In genomic region chr3:131609651-131610050, GRCm38 (mm10) we compare ENCODE assay signal across 19 mouse cellular contexts.
"Had no signal": no experiment of that assay in that cellular context is flagged by ENCODE, and none has a peak within 500 bp of the region (broad histone marks: within the 10 kb centered on the region; RNA-seq: fewer than 3 reads in every experiment).

No protein-coding gene starts in this region.

- H3K4me2 ChIP-seq: liver, embryonic 15.5 days; lung, embryonic 15.5 days; neural tube, embryonic 13.5 days; neural tube, embryonic 15.5 days had no signal

- H3K9ac ChIP-seq: liver, embryonic 15.5 days; lung, embryonic 15.5 days; neural tube, embryonic 13.5 days; neural tube, embryonic 15.5 days had no signal

- H3K27me3 ChIP-seq: liver, embryonic 15.5 days; lung, embryonic 15.5 days; neural tube, embryonic 13.5 days; neural tube, embryonic 15.5 days had no signal

- H3K4me3 ChIP-seq: liver, embryonic 15.5 days; lung, embryonic 15.5 days; midbrain, embryonic 10.5 days; myocyte; neural tube, embryonic 13.5 days; neural tube, embryonic 15.5 days had no signal

- DNase-seq: lung, adult 2 months; lung, postnatal 10 days; lung, postnatal 4 days; midbrain, embryonic 14.5 days; retina, postnatal 1 day; right cerebral cortex, adult 18-20 months; right cerebral cortex, postnatal 25 days; right cerebral cortex, postnatal 4 days; spleen, adult 18-20 months; thymus, adult 18-20 months; thymus, postnatal 14 days; thymus, postnatal 36 days had no signal

- H3K9me3 ChIP-seq: liver, embryonic 15.5 days; lung, embryonic 15.5 days; midbrain, embryonic 10.5 days; neural tube, embryonic 13.5 days; neural tube, embryonic 15.5 days had no signal

- H3K36me3 ChIP-seq: liver, embryonic 15.5 days had no signal

- ATAC-seq: midbrain, embryonic 16.5 days had no signal

- H3K4me1 ChIP-seq: liver, embryonic 15.5 days; lung, embryonic 15.5 days; midbrain, embryonic 10.5 days; neural tube, embryonic 13.5 days; neural tube, embryonic 15.5 days had no signal

- H3K27ac ChIP-seq: liver, embryonic 15.5 days; lung, embryonic 15.5 days; midbrain, embryonic 10.5 days; neural tube, embryonic 13.5 days; neural tube, embryonic 15.5 days had no signal
